Mouse (Mus musculus): ENCODE measurements at regions not wholly inside any gene's neighbourhood (a gene's known extent, or its start where the extent isn't known, plus 50 kb on each side); places are given as distances from the start of the nearest gene placed in this dataset.

- TF ChIP-seq CTCF (IDR thresholded peaks at IDR 0.05; ENCODE audit: low read depth, low read length) = no peak
- TF ChIP-seq POLR2A (IDR thresholded peaks at IDR 0.05; ENCODE audit: extremely low read depth, insufficient read depth, low read length) = no peak
Observed at GRCm38 (mm10) chr12:77131328-77131727, 106.6 kb upstream of the Fut8 start.
